Mouse (Mus musculus) spleen, adult 2 months (tissue): ENCODE results near the gene Gtf2e1. TPM values are rescaled to one million over a fixed set of nuclear protein-coding genes. Genes with fewer than 3 reads are reported as not detected.

Experiments used
- DNase-seq, 2 experiments: peaks; one replicate each; pipeline versions ENCODE4 v3.0.0 to v3.0.0-alpha.2; 2012 to 2021; ENCODE audit warnings: low spot score in 2 of 2, low read depth in 1 of 2
- H3K27ac ChIP-seq: fragments of 200-500 bp; 2 replicates; pipeline ENCODE4 v1.5.1; 2012; ENCODE audit warnings: low read length, inconsistent platforms; ENCODE audit not compliant: insufficient read depth
- H3K27me3 ChIP-seq: fragments of 200-500 bp; 2 replicates; pipeline ENCODE4 v1.6.1; 2012; ENCODE audit warnings: mild to moderate bottlenecking, moderate library complexity, low read length, inconsistent platforms; ENCODE audit not compliant: control insufficient read depth, insufficient read depth
- H3K36me3 ChIP-seq: fragments of 200-500 bp; 2 replicates; pipeline ENCODE4 v1.6.1; 2012; ENCODE audit warnings: mild to moderate bottlenecking, low read length, inconsistent platforms; ENCODE audit not compliant: control insufficient read depth, insufficient read depth
- H3K4me1 ChIP-seq: fragments of 200-500 bp; 2 replicates; pipeline ENCODE4 v1.6.1; 2011; ENCODE audit warnings: inconsistent platforms; ENCODE audit not compliant: control insufficient read depth, insufficient read depth, insufficient read length
- H3K4me3 ChIP-seq: fragments of 200-500 bp; 2 replicates; pipeline ENCODE4 v1.5.1; 2011; ENCODE audit warnings: mild to moderate bottlenecking, inconsistent platforms; ENCODE audit not compliant: insufficient read depth, insufficient read length; ENCODE audit errors: extremely low read depth
- CTCF ChIP-seq: fragments of 200-500 bp; IDR thresholded peaks from 2 replicates; pipeline ENCODE4 v1.5.1; 2011; ENCODE audit warnings: mild to moderate bottlenecking, inconsistent platforms; ENCODE audit not compliant: insufficient read depth, insufficient read length, insufficient replicate concordance; ENCODE audit errors: extremely low read depth
- POLR2A ChIP-seq: fragments of 200-500 bp; IDR thresholded peaks from 2 replicates; pipeline ENCODE4 v1.6.1; 2011; ENCODE audit warnings: low read depth, low read length, inconsistent platforms
- WGBS: fragments of 180-500 bp; shearing (Covaris S2); methylation state at CpG from one replicate; pipeline ENCODE4 v1.1.7; 2018; 5-methylcytosine and 5-hydroxymethylcytosine counted together
- polyA plus RNA-seq: library from polyadenylated mRNA; depleted of rRNA; stranded (reverse); fragments of >200 nt; gene quantifications from 2 replicates; pipeline ENCODE4 v1.2.3, GENCODE M21; 2012

Gtf2e1 gene
- polyA plus RNA-seq, 1 experiment = 3.7 TPM

GRCm38 (mm10) chr16:37495017-37495416 is 44.6 kb downstream of the Gtf2e1 start:
- Histone ChIP-seq H3K4me1 (no peaks in the 10 kb centered on the region), H3K27me3 (no peaks in the 10 kb centered on the region), H3K4me3 (no peak overlapping the region), H3K36me3 (no peaks in the 10 kb centered on the region), H3K27ac (no peak overlapping the region)
- TF ChIP-seq CTCF = no peak
- TF ChIP-seq POLR2A = no peak
- 89% methylated on average over 6 of the region's 6 CpGs for WGBS
- no peak for DNase-seq

GRCm38 (mm10) chr16:37486826-37487612 is 52.6 kb downstream of the Gtf2e1 start:
- H3K4me3 ChIP-seq = no peak overlapping the region
- H3K27me3 ChIP-seq = no peaks in the 10 kb centered on the region
- DNase-seq = no peak
- no peaks in the 10 kb centered on the region for H3K4me1 ChIP-seq
- H3K36me3 ChIP-seq = no peaks in the 10 kb centered on the region
- TF ChIP-seq POLR2A (no peak), CTCF (no peak)
- H3K27ac ChIP-seq = no peak overlapping the region
- 93% methylated on average over 3 of the region's 3 CpGs for WGBS

- Histone ChIP-seq H3K36me3 (no peaks in the 10 kb centered on the region), H3K27me3 (no peaks in the 10 kb centered on the region), H3K27ac (no peak overlapping the region), H3K4me3 (no peak overlapping the region), H3K4me1 (no peaks in the 10 kb centered on the region)
- TF ChIP-seq CTCF = no peak
- TF ChIP-seq POLR2A = no peak
- WGBS = 86% methylated on average over 10 of the region's 10 CpGs
- DNase-seq = no peak
Observed at GRCm38 (mm10) chr16:37478311-37479291, 61.0 kb downstream of the Gtf2e1 start.

- no peaks in the 10 kb centered on the region for H3K36me3 ChIP-seq
- WGBS = 62% methylated on average over 5 of the region's 5 CpGs
- no peak for DNase-seq
- TF ChIP-seq POLR2A (no peak), CTCF (no peak)
- no peak overlapping the region for H3K27ac ChIP-seq
- no peak overlapping the region for H3K4me3 ChIP-seq
- no peaks in the 10 kb centered on the region for H3K4me1 ChIP-seq
- no peaks in the 10 kb centered on the region for H3K27me3 ChIP-seq
Observed at GRCm38 (mm10) chr16:37472620-37473312, 66.8 kb downstream of the Gtf2e1 start.

- no peak for TF ChIP-seq POLR2A
- TF ChIP-seq CTCF = no peak
- Histone ChIP-seq H3K4me3 (no peak overlapping the region), H3K27ac (no peak overlapping the region), H3K36me3 (no peaks in the 10 kb centered on the region), H3K27me3 (no peaks in the 10 kb centered on the region), H3K4me1 (no peaks in the 10 kb centered on the region)
- DNase-seq = no peak
- 80% methylated on average over 3 of the region's 3 CpGs for WGBS
Observed at GRCm38 (mm10) chr16:37469595-37469994, 70.0 kb downstream of the Gtf2e1 start.

GRCm38 (mm10) chr16:37463981-37464380 is 75.6 kb downstream of the Gtf2e1 start:
- Histone ChIP-seq H3K27me3 (no peaks in the 10 kb centered on the region), H3K4me1 (no peaks in the 10 kb centered on the region), H3K36me3 (no peaks in the 10 kb centered on the region), H3K27ac (no peak overlapping the region), H3K4me3 (no peak overlapping the region)
- DNase-seq = no peak
- TF ChIP-seq CTCF (no peak), POLR2A (no peak)
- 92% methylated on average over 6 of the region's 6 CpGs for WGBS
